ENCODE assay signal across 12 mouse cellular contexts in genomic region chr16:90405599-90405998, GRCm38 (mm10). TPM values are rescaled to one million over a fixed set of nuclear protein-coding genes. Genes with fewer than 3 reads are reported as not detected.
DNase-seq lines count a peak whose midpoint lies in the region; ATAC-seq and TF ChIP-seq lines count a peak whose summit lies in the region.
"Had no signal": no experiment of that assay in that cellular context is flagged by ENCODE, and none has a peak within 500 bp of the region (broad histone marks: within the 10 kb centered on the region; RNA-seq: fewer than 3 reads in every experiment).

No protein-coding gene starts in this region.

- H3K4me2 ChIP-seq in heart, embryonic 12.5 days: no peak overlapping the region
- H3K4me2 ChIP-seq in embryonic facial prominence, embryonic 14.5 days (ENCODE audit: low read depth, low read length): no peak overlapping the region; the same call in 1 of the 2 replicates
- no peak overlapping the region for H3K4me2 ChIP-seq in limb, embryonic 13.5 days (replicated peaks)
- H3K4me2 ChIP-seq: stomach, embryonic 15.5 days had no signal

- no peak overlapping the region for H3K4me3 ChIP-seq in heart, embryonic 12.5 days
- H3K4me3 ChIP-seq in kidney, adult 2 months (ENCODE audit: insufficient read depth, low read depth, low read length): no peak overlapping the region
- no peak overlapping the region for H3K4me3 ChIP-seq in embryonic facial prominence, embryonic 14.5 days (ENCODE audit: low read depth, low read length)
- H3K4me3 ChIP-seq in limb, embryonic 13.5 days: no peak overlapping the region
- H3K4me3 ChIP-seq: stomach, embryonic 15.5 days had no signal

- H3K4me1 ChIP-seq in heart, embryonic 12.5 days (replicated peaks): peaks cover 72% of the 10 kb centered on the region
- H3K4me1 ChIP-seq in kidney, adult 2 months (ENCODE audit: control insufficient read depth, insufficient read depth, low read length): peaks cover 17% of the 10 kb centered on the region
- peaks cover 38% of the 10 kb centered on the region for H3K4me1 ChIP-seq in embryonic facial prominence, embryonic 14.5 days (ENCODE audit: control insufficient read depth, insufficient read depth, low read length)
- H3K4me1 ChIP-seq in limb, embryonic 13.5 days: peaks cover 72% of the 10 kb centered on the region

- 21% methylated on average over 6 of the region's 6 CpGs for WGBS in heart, embryonic 12.5 days
- WGBS in kidney, adult 2 months: 35% methylated on average over 6 of the region's 6 CpGs
- WGBS in embryonic facial prominence, embryonic 14.5 days: 23% methylated on average over 6 of the region's 6 CpGs
- 24% methylated on average over 6 of the region's 6 CpGs for WGBS in limb, embryonic 13.5 days

- DNase-seq in heart, postnatal 36 days: no peak
- DNase-seq in kidney, postnatal 10 days: peak; percentile 25
- no peak for DNase-seq in kidney, adult 2 months
- no peak for DNase-seq in embryonic facial prominence, embryonic 14.5 days (ENCODE audit: low spot score)
- DNase-seq in cerebellum, adult 9-10 months: no peak
- no peak for DNase-seq in spleen, postnatal 10 days (ENCODE audit: low spot score in 2 of 2)
- DNase-seq: lung, adult 2 months; midbrain, embryonic 14.5 days; right cerebral cortex, postnatal 14 days had no signal

- no peak overlapping the region for H3K9ac ChIP-seq in heart, embryonic 12.5 days
- H3K9ac ChIP-seq in embryonic facial prominence, embryonic 14.5 days (ENCODE audit: low read depth, low read length): no peak overlapping the region
- no peak overlapping the region for H3K9ac ChIP-seq in limb, embryonic 13.5 days
- H3K9ac ChIP-seq: stomach, embryonic 15.5 days had no signal

- intact Hi-C loops in heart, postnatal 36 days (cut with DNase I): no loop called here

- peak overlapping the region; percentile 82 for H3K27ac ChIP-seq in heart, embryonic 12.5 days (ENCODE audit: poor library complexity, severe bottlenecking)
- H3K27ac ChIP-seq in kidney, adult 2 months (ENCODE audit: insufficient read depth, low read depth, low read length): no peak overlapping the region
- peak overlapping the region; percentile 67 for H3K27ac ChIP-seq in embryonic facial prominence, embryonic 14.5 days (replicated peaks; ENCODE audit: low read depth, low read length)
- peak overlapping the region; percentile 44; the same call in 1 of the 2 replicates for H3K27ac ChIP-seq in limb, embryonic 13.5 days
- H3K27ac ChIP-seq: stomach, embryonic 15.5 days had no signal

- H3K9me3 ChIP-seq in heart, embryonic 12.5 days (replicated peaks): no peaks in the 10 kb centered on the region
- no peaks in the 10 kb centered on the region for H3K9me3 ChIP-seq in embryonic facial prominence, embryonic 14.5 days (ENCODE audit: control insufficient read depth, low read length)
- H3K9me3 ChIP-seq in limb, embryonic 13.5 days: no peaks in the 10 kb centered on the region
- H3K9me3 ChIP-seq: stomach, embryonic 15.5 days had no signal

- TF ChIP-seq POLR2A in kidney, adult 2 months (IDR thresholded peaks at IDR 0.05; ENCODE audit: low read depth, low read length): no peak

- no peaks in the 10 kb centered on the region for H3K27me3 ChIP-seq in heart, embryonic 12.5 days (replicated peaks)
- no peaks in the 10 kb centered on the region for H3K27me3 ChIP-seq in kidney, adult 2 months (replicated peaks; ENCODE audit: control insufficient read depth, insufficient read depth, low read length)
- H3K27me3 ChIP-seq in embryonic facial prominence, embryonic 14.5 days (replicated peaks; ENCODE audit: control insufficient read depth, insufficient read depth, low read length): no peaks in the 10 kb centered on the region
- no peaks in the 10 kb centered on the region for H3K27me3 ChIP-seq in limb, embryonic 13.5 days
- H3K27me3 ChIP-seq: stomach, embryonic 15.5 days had no signal

- peaks cover 10% of the 10 kb centered on the region; the same call in 1 of the 2 replicates for H3K36me3 ChIP-seq in heart, embryonic 12.5 days
- no peaks in the 10 kb centered on the region for H3K36me3 ChIP-seq in kidney, adult 2 months (ENCODE audit: control insufficient read depth, insufficient read depth, low read length)
- H3K36me3 ChIP-seq in embryonic facial prominence, embryonic 14.5 days (ENCODE audit: control insufficient read depth, insufficient read depth, low read length): 0 out of 2 replicates have a peak, but pooled peaks cover 4% of the 10 kb centered on the region
- H3K36me3 ChIP-seq in limb, embryonic 13.5 days: peaks cover 16% of the 10 kb centered on the region
- H3K36me3 ChIP-seq: stomach, embryonic 15.5 days had no signal

- ATAC-seq in heart, embryonic 12.5 days (ENCODE audit: insufficient number of reproducible peaks, low FRiP score): peak; percentile 76
- peak; percentile 37; the same call in 1 of the 2 replicates for ATAC-seq in embryonic facial prominence, embryonic 14.5 days (ENCODE audit: low read depth)
- ATAC-seq in limb, embryonic 13.5 days (ENCODE audit: low FRiP score, low read depth): no peak

- no peak for TF ChIP-seq CTCF in kidney, adult 2 months (conservative IDR thresholded peaks at IDR 0.05; ENCODE audit: insufficient read depth, insufficient read length, low read depth, low read length)

RNA-seq across cellular contexts. Expression of gene Hunk, which starts 19.8 kb away (rescaled TPM):
- polyA plus RNA-seq in heart, embryonic 12.5 days (2016; fragmentation: Nextera tagmentation; extraction: Ambion mirVana): 19.3 and 22.4 TPM in 2 replicates
- total RNA-seq in heart, postnatal 36 days (2021): under 1 TPM; 0.57 to 0.67 TPM
- 2.1 and 2.3 TPM in 2 replicates for polyA plus RNA-seq in kidney, adult 2 months (2012; rRNA removed)
- 9.7 and 12.4 TPM in 2 replicates for polyA plus RNA-seq in embryonic facial prominence, embryonic 14.5 days (2014; fragmentation: Nextera tagmentation; extraction: Ambion mirVana)
- 16.5 and 17.9 TPM in 2 replicates for polyA plus RNA-seq in limb, embryonic 13.5 days (2015; fragmentation: Nextera tagmentation; extraction: Ambion mirVana)
